Mouse (Mus musculus) heart, adult 2 months (tissue): Measurements from ENCODE around the gene Zfp346. TPM values are rescaled to one million over a fixed set of nuclear protein-coding genes. Genes with fewer than 3 reads are reported as not detected.

Experiments
- DNase-seq, 2 experiments: peaks; one replicate each; pipeline ENCODE4 v3.0.0; 2021
- H3K27ac ChIP-seq: fragments of 200-600 bp; 2 replicates; pipeline ENCODE4 v1.8.1; 2022
- H3K27me3 ChIP-seq: fragments of 200-500 bp; 2 replicates; pipeline ENCODE4 v1.6.1; 2012; ENCODE audit warnings: mild to moderate bottlenecking, low read length, inconsistent platforms, mixed read lengths; ENCODE audit not compliant: control insufficient read depth, insufficient read depth
- H3K36me3 ChIP-seq: fragments of 200-500 bp; 2 replicates; pipeline ENCODE4 v1.6.1; 2012; ENCODE audit warnings: low read length, inconsistent platforms; ENCODE audit not compliant: control insufficient read depth, insufficient read depth
- H3K4me1 ChIP-seq: fragments of 200-500 bp; 2 replicates; pipeline ENCODE4 v1.6.1; 2011; ENCODE audit warnings: low read length; ENCODE audit not compliant: control insufficient read depth, insufficient read depth
- H3K4me3 ChIP-seq: fragments of 200-600 bp; 2 replicates; pipeline ENCODE4 v1.8.1; 2022
- H3K79me2 ChIP-seq: fragments of 200-500 bp; replicated peaks from 2 replicates; pipeline ENCODE4 v1.6.1; 2012; ENCODE audit warnings: mild to moderate bottlenecking, inconsistent platforms, low read length, moderate library complexity, mixed read lengths; ENCODE audit not compliant: control insufficient read depth, insufficient read depth
- H3K9ac ChIP-seq: fragments of 200-500 bp; 2 replicates; pipeline ENCODE4 v1.6.1; 2012; ENCODE audit warnings: low read depth, mild to moderate bottlenecking, control low read depth, inconsistent platforms, low read length, mixed read lengths
- CTCF ChIP-seq: fragments of 200-600 bp; IDR thresholded peaks from 2 replicates; pipeline ENCODE4 v1.8.1; 2022; ENCODE audit warnings: antibody characterized with exemption, mild to moderate bottlenecking, moderate library complexity
- EP300 ChIP-seq: fragments of 200-500 bp; IDR thresholded peaks from 2 replicates; pipeline ENCODE4 v1.6.1; 2011; ENCODE audit warnings: low read depth, low read length, control low read depth; ENCODE audit not compliant: insufficient read depth
- POLR2A ChIP-seq: fragments of 200-500 bp; IDR thresholded peaks from 2 replicates; pipeline ENCODE4 v1.6.1; 2011; ENCODE audit warnings: mild to moderate bottlenecking, low read depth, low read length, control low read depth; ENCODE audit not compliant: insufficient read depth
- WGBS: fragments of 180-500 bp; shearing (Covaris S2); methylation state at CpG from one replicate; pipeline ENCODE4 v1.1.7; 2018; 5-methylcytosine and 5-hydroxymethylcytosine counted together
- intact Hi-C: fragments of 180-260 bp; cut with DNase I; formaldehyde crosslinking; loops from one replicate; pipeline ENCODE4 v1.15.1; 2025
- polyA plus RNA-seq: library from polyadenylated mRNA; depleted of rRNA; stranded (reverse); fragments of >200 nt; gene quantifications from 2 replicates; pipeline ENCODE4 v1.2.3, GENCODE M21; 2012
- total RNA-seq, 2 experiments: library from RNA; stranded (reverse); gene quantifications; 2 replicates each; pipeline ENCODE4 v1.2.3; 2021

The Zfp346 gene
- total and polyA plus RNA-seq, 3 experiments: 14.3 to 20.6 (median 17.1) TPM

DNA sequence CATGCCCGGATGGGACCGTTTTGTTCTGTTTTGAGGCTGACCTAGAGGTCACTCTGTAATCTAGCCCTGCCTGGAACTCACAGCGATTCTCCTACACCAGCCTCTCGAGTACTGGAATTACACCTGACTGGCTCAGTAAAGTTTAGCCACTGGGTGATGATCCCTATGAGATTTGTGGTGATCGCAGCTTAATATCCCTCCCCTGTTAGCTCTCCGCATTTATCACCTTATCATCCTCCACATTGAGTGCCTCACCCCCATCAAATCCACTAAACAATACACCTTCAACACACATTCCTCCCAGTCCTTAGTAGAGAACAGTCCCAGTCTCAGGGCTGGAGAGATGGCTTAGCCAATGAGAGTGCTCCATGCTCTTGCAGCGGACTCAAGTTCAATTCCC is 57.3 kb downstream of the Zfp346 start:
- no peak overlapping the region for H3K27ac ChIP-seq
- no peak for TF ChIP-seq CTCF
- TF ChIP-seq EP300: no peak
- no peak for TF ChIP-seq POLR2A
- no peaks in the 10 kb centered on the region for H3K4me1 ChIP-seq
- H3K79me2 ChIP-seq: no peaks in the 10 kb centered on the region
- no peaks in the 10 kb centered on the region for H3K27me3 ChIP-seq
- H3K9ac ChIP-seq: no peak overlapping the region
- no peak for DNase-seq
- H3K36me3 ChIP-seq: no peaks in the 10 kb centered on the region
- intact Hi-C loops: no loop called here
- WGBS: 65% methylated on average over 7 of the region's 7 CpGs
- H3K4me3 ChIP-seq: no peak overlapping the region

DNA sequence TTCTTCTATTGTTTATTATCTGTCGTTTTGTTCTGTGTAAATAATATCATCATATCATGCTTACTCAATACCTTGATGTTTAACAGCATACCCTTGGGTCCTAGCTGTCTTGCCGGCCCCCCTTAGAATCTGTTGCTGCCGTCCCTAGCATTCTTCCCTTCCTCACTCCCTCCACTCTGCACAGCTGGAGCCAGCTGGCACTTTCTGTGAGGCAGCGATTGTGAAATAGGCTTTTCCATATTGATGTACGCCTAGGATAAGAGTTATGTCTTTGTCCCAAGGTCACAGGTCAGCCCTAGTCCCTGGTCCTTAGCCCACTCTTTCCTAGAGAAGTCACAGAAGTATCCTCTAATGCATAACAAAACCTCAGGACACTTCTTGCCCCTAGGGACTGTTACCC is 58.4 kb downstream of the Zfp346 start:
- Histone ChIP-seq H3K4me3 (no peak overlapping the region), H3K27ac (no peak overlapping the region), H3K4me1 (no peaks in the 10 kb centered on the region), H3K9ac (no peak overlapping the region), H3K27me3 (no peaks in the 10 kb centered on the region), H3K79me2 (no peaks in the 10 kb centered on the region), H3K36me3 (no peaks in the 10 kb centered on the region)
- intact Hi-C loops: no loop called here
- 54% methylated on average over 5 of the region's 5 CpGs for WGBS
- TF ChIP-seq CTCF (no peak), POLR2A (no peak), EP300 (no peak)
- no peak for DNase-seq

DNA sequence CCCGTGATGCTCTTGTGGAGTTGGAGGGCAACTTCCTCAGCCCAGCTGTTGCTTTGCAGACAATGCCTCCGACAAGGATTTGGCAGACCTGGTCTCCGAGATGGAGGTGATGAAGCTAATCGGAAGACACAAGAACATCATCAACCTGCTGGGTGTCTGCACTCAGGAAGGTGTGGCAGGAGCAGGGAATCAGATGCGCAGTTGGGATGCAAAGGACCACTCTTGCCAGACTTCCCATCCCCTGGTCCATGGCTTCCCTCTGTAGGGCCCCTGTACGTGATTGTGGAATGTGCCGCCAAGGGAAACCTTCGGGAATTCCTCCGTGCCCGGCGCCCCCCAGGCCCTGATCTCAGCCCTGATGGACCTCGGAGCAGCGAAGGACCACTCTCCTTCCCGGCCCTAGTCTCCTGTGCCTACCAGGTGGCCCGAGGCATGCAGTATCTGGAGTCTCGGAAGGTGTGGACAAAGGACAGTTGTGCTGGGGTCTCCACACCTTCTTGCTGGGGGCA is 60.8 kb downstream of the Zfp346 start:
- Histone ChIP-seq H3K79me2 (no peaks in the 10 kb centered on the region), H3K9ac (no peak overlapping the region), H3K4me1 (no peaks in the 10 kb centered on the region), H3K4me3 (no peak overlapping the region), H3K36me3 (no peaks in the 10 kb centered on the region), H3K27me3 (no peaks in the 10 kb centered on the region), H3K27ac (no peak overlapping the region)
- 87% methylated on average over 16 of the region's 16 CpGs for WGBS
- no peak for TF ChIP-seq EP300
- no peak for TF ChIP-seq POLR2A
- TF ChIP-seq CTCF: no peak
- intact Hi-C loops: no loop called here
- DNase-seq: no peak

DNA sequence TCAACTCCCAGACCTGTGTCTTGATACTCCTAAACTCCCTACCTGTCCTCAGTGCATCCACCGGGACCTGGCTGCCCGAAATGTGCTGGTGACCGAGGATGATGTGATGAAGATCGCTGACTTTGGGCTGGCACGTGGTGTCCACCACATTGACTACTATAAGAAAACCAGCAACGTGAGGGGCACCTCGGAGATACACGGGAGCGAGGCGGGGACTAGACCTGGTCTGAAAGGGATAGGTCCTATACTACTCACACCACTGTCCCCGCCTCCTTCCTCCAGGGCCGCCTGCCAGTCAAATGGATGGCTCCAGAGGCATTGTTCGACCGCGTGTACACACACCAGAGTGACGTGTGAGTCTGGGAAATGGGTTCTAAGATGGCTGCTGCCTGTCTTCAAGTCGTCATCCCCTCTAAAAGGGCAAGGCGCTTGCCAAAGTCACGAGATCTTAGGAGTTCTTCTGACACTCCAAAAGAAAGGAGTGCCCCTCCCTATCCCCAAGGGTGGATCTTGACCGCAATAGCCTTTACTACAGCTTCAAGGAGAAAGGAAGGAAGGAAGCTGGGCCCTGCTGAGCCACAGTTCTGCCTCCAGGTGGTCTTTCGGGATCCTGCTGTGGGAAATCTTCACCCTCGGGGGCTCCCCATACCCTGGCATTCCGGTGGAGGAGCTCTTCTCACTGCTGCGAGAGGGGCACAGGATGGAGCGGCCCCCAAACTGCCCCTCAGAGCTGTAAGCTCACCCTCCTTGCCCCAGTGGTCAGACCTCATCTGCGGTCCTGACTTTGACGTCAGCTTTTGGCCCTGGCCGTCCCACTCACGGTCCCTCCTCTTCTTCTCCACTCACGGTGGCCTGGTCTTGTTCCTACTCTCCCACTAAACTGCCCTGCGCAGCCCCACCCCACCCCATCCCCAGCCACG is 62.0 kb downstream of the Zfp346 start:
- Histone ChIP-seq H3K79me2 (no peaks in the 10 kb centered on the region), H3K27me3 (no peaks in the 10 kb centered on the region), H3K36me3 (no peaks in the 10 kb centered on the region), H3K4me1 (peaks cover 5% of the 10 kb centered on the region), H3K9ac (no peak overlapping the region), H3K4me3 (no peak overlapping the region), H3K27ac (no peak overlapping the region)
- DNase-seq: no peak
- whole genome bisulfite sequencing: 86% methylated on average over 32 of the region's 32 CpGs
- no peak for TF ChIP-seq CTCF
- no peak for TF ChIP-seq POLR2A
- no peak for TF ChIP-seq EP300
- intact Hi-C loops: no loop called here

DNA sequence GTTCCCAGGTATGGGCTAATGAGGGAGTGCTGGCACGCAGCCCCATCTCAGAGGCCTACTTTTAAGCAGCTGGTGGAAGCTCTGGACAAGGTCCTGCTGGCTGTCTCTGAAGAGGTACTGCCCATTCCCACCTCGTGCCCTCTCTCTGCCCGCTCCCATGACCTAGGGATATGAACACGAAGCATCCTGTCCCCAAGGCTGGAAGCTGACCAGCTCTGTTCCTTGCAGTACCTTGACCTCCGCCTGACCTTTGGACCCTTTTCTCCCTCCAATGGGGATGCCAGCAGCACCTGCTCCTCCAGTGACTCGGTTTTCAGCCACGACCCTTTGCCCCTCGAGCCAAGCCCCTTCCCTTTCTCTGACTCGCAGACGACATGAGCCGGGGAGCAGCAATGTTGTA is 62.7 kb downstream of the Zfp346 start:
- Histone ChIP-seq H3K27ac (no peak overlapping the region), H3K4me1 (peaks cover 8% of the 10 kb centered on the region), H3K27me3 (no peaks in the 10 kb centered on the region), H3K9ac (no peak overlapping the region), H3K36me3 (no peaks in the 10 kb centered on the region), H3K79me2 (no peaks in the 10 kb centered on the region), H3K4me3 (no peak overlapping the region)
- intact Hi-C loops: no loop called here
- 87% methylated on average over 11 of the region's 11 CpGs for WGBS
- TF ChIP-seq POLR2A (no peak), EP300 (no peak), CTCF (no peak)
- DNase-seq: no peak

DNA sequence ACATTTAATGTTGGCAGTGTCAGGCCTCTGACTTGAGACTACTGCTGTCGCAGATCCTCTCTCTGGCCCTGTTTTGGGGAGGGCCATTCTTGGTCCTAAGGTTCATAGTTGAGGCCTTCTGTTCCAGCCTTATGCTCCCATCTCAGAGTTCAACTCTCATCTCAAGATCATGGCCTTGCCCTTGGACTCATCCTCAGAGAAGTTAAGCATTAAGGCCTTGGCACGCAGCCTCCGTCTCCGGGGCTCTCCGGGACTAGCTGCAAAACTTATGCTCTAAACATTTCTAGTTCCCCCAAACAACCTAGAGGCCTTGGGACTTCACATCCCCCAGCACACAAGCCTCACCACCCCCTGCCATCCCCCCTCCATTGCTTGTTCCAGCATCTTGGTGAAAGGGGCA is 63.1 kb downstream of the Zfp346 start:
- no peak overlapping the region for H3K27ac ChIP-seq

More for the DNA sequence above, 63.1 kb downstream of the Zfp346 start:
- H3K79me2 ChIP-seq: no peaks in the 10 kb centered on the region
- no peak overlapping the region for H3K9ac ChIP-seq
- no peaks in the 10 kb centered on the region for H3K27me3 ChIP-seq
- intact Hi-C loops: no loop called here
- H3K4me3 ChIP-seq: no peak overlapping the region
- no peaks in the 10 kb centered on the region for H3K36me3 ChIP-seq
- no peak for DNase-seq
- TF ChIP-seq POLR2A: no peak
- TF ChIP-seq CTCF: no peak
- no peak for TF ChIP-seq EP300
- H3K4me1 ChIP-seq: peaks cover 8% of the 10 kb centered on the region
- 85% methylated on average over 5 of the region's 5 CpGs for WGBS
